Mouse (Mus musculus): ENCODE data around the gene Zfp94. TPM values are rescaled to one million over a fixed set of nuclear protein-coding genes. Genes with fewer than 3 reads are reported as not detected.

The Zfp94 gene
- polyA plus RNA-seq, 1 experiment from 2014 or later = 2.2 TPM

GRCm38 (mm10) chr7:24325197-24325596, 8.7 kb upstream of the Zfp94 start:
- TF ChIP-seq EP300 (IDR thresholded peaks at IDR 0.05; ENCODE audit: low read depth) (no peak), CTCF (IDR thresholded peaks at IDR 0.05; ENCODE audit: low read depth) (no peak)
- Histone ChIP-seq H3K4me1 (ENCODE audit: insufficient read depth) (peaks cover 2% of the 10 kb centered on the region; the same call in 1 of the 2 replicates), H3K27me3 (ENCODE audit: insufficient read depth, low read length) (0 out of 2 replicates have a peak, but pooled peaks cover 4% of the 10 kb centered on the region), H3K9me3 (ENCODE audit: low read length) (peaks cover 7% of the 10 kb centered on the region; the same call in 1 of the 2 replicates), H3K9ac (replicated peaks) (no peak overlapping the region), H3K27ac (ENCODE audit: low read depth) (no peak overlapping the region), H3K4me2 (ENCODE audit: low read depth, low read length) (no peak overlapping the region), H3K36me3 (replicated peaks; ENCODE audit: insufficient read depth, low read length) (no peaks in the 10 kb centered on the region), H3K4me3 (ENCODE audit: low read depth, low read length) (no peak overlapping the region)
- 80% methylated on average over 6 of the region's 6 CpGs for WGBS (ENCODE audit: insufficient replicate concordance)
- ATAC-seq = no peak
- no peak for DNase-seq

DNA sequence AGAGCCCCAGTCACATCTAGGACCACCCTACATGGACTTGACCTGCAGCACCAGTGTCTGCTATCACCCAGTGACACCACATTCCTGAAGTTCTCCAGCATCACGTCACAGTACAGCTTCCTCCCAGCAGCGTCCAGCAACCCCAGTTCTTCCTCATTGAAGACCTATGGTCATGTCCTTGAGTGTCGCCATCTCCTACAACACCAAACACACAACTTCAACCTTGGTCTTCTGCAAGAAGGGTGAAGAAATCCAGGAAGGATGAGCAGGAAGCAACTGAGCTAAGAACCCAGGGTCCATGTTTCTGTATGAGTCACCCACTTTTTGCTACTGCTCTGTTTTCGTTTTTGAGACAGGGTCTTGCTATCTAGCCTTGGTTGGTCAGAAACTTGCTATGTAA, 6.1 kb upstream of the Zfp94 start:
- Histone ChIP-seq H3K9me3 (ENCODE audit: low read length) (peaks cover 7% of the 10 kb centered on the region; the same call in 1 of the 2 replicates), H3K27ac (ENCODE audit: low read depth) (no peak overlapping the region), H3K4me3 (ENCODE audit: low read depth, low read length) (no peak overlapping the region), H3K4me2 (ENCODE audit: low read depth, low read length) (no peak overlapping the region), H3K4me1 (ENCODE audit: insufficient read depth) (peaks cover 2% of the 10 kb centered on the region; the same call in 1 of the 2 replicates), H3K27me3 (ENCODE audit: insufficient read depth, low read length) (0 out of 2 replicates have a peak, but pooled peaks cover 4% of the 10 kb centered on the region), H3K36me3 (replicated peaks; ENCODE audit: insufficient read depth, low read length) (no peaks in the 10 kb centered on the region), H3K9ac (replicated peaks) (no peak overlapping the region)
- ATAC-seq (no peak), DNase-seq (no peak)
- WGBS (ENCODE audit: insufficient replicate concordance) = 62% methylated on average over 4 of the region's 4 CpGs
- TF ChIP-seq CTCF (IDR thresholded peaks at IDR 0.05; ENCODE audit: low read depth) (no peak), EP300 (IDR thresholded peaks at IDR 0.05; ENCODE audit: low read depth) (no peak)

GRCm38 (mm10) chr7:24318942-24319341, 2.5 kb upstream of the Zfp94 start:
- WGBS (ENCODE audit: insufficient replicate concordance) = 23% methylated on average over 6 of the region's 6 CpGs
- peaks cover 2% of the 10 kb centered on the region; the same call in 1 of the 2 replicates for H3K9me3 ChIP-seq (ENCODE audit: low read length)
- DNase-seq = no peak
- no peak overlapping the region for H3K4me2 ChIP-seq (ENCODE audit: low read depth, low read length)
- no peaks in the 10 kb centered on the region for H3K36me3 ChIP-seq (replicated peaks; ENCODE audit: insufficient read depth, low read length)
- no peaks in the 10 kb centered on the region for H3K27me3 ChIP-seq (ENCODE audit: insufficient read depth, low read length)
- TF ChIP-seq CTCF (IDR thresholded peaks at IDR 0.05; ENCODE audit: low read depth) = no peak
- no peak for TF ChIP-seq EP300 (IDR thresholded peaks at IDR 0.05; ENCODE audit: low read depth)
- no peak overlapping the region for H3K9ac ChIP-seq (replicated peaks)
- H3K27ac ChIP-seq (ENCODE audit: low read depth) = no peak overlapping the region
- ATAC-seq = no peak
- H3K4me3 ChIP-seq (ENCODE audit: low read depth, low read length) = no peak overlapping the region
- H3K4me1 ChIP-seq (ENCODE audit: insufficient read depth) = peaks cover 13% of the 10 kb centered on the region

- ATAC-seq = peak; percentile 47
- H3K27me3 ChIP-seq (ENCODE audit: insufficient read depth, low read length) = no peaks in the 10 kb centered on the region
- 28% methylated on average over 28 of the region's 29 CpGs for WGBS (ENCODE audit: insufficient replicate concordance)
Measured at GRCm38 (mm10) chr7:24315726-24316566, 520 bp downstream of the Zfp94 start.

DNA sequence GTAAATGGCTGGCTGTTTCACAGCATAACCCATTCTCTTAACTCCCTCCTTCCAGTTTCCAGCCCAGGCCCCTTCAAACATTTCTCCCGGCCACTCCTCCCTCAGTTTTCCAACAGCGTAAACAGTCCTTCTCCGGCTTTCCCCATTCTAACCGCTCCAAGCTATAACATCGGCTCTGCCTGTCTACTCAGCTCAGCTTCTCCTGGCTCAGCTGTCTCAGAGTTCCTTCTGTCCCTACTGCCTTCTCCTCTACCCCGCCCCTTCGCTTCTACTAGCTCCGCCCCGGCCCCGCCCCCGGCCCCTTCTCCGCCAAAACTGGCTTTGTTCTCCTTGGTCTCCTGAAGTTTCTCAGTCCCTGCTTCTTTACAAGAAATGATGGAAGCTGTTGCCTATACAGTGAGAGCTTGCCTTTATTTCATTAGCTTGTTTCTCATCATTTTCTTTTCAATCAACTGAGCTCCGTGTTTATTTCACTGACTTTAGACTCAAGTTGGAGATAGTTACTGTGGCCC, 15.6 kb downstream of the Zfp94 start, which contains the start of gene Zfp61:
Gene Zfp61 (minus strand): TSS at position 462 of the 512 bp plus-strand sequence.
- Histone ChIP-seq H3K4me1 (ENCODE audit: insufficient read depth) (peaks cover 15% of the 10 kb centered on the region), H3K4me3 (ENCODE audit: low read depth, low read length) (peak within 1 kb of the TSS; percentile 79), H3K27ac (ENCODE audit: low read depth) (no peak within 1 kb of the TSS), H3K27me3 (ENCODE audit: insufficient read depth, low read length) (0 out of 2 replicates have a peak, but pooled peaks cover 4% of the 10 kb centered on the region), H3K9ac (replicated peaks) (peak within 1 kb of the TSS; percentile 18; the same call in 1 of the 2 replicates), H3K36me3 (replicated peaks; ENCODE audit: insufficient read depth, low read length) (no peaks in the 10 kb centered on the region), H3K9me3 (ENCODE audit: low read length) (no peaks in the 10 kb centered on the region), H3K4me2 (ENCODE audit: low read depth, low read length) (peak within 1 kb of the TSS; percentile 98)
- ATAC-seq (peak; percentile 48; the same call in 1 of the 2 replicates), DNase-seq (peak; percentile 73)
- 4% methylated on average over 13 of the region's 13 CpGs for WGBS (ENCODE audit: insufficient replicate concordance)
- TF ChIP-seq CTCF (IDR thresholded peaks at IDR 0.05; ENCODE audit: low read depth) (no peak), EP300 (IDR thresholded peaks at IDR 0.05; ENCODE audit: low read depth) (no peak)

More at GRCm38 (mm10) chr7:24315726-24316566, 520 bp downstream of the Zfp94 start:
- Histone ChIP-seq H3K27ac (ENCODE audit: low read depth) (no peak overlapping the region), H3K9ac (replicated peaks) (peak overlapping the region; percentile 36), H3K4me1 (ENCODE audit: insufficient read depth) (peaks cover 13% of the 10 kb centered on the region), H3K36me3 (replicated peaks; ENCODE audit: insufficient read depth, low read length) (no peaks in the 10 kb centered on the region), H3K4me2 (ENCODE audit: low read depth, low read length) (peak overlapping the region; percentile 81), H3K9me3 (ENCODE audit: low read length) (no peaks in the 10 kb centered on the region), H3K4me3 (ENCODE audit: low read depth, low read length) (peak overlapping the region; percentile 55)
- no peak for DNase-seq
- TF ChIP-seq EP300 (IDR thresholded peaks at IDR 0.05; ENCODE audit: low read depth) = no peak
- no peak for TF ChIP-seq CTCF (IDR thresholded peaks at IDR 0.05; ENCODE audit: low read depth)

Measured in liver, postnatal 0 days (tissue).